9 mouse cellular contexts compared by ENCODE assay signal in the genomic region with DNA sequence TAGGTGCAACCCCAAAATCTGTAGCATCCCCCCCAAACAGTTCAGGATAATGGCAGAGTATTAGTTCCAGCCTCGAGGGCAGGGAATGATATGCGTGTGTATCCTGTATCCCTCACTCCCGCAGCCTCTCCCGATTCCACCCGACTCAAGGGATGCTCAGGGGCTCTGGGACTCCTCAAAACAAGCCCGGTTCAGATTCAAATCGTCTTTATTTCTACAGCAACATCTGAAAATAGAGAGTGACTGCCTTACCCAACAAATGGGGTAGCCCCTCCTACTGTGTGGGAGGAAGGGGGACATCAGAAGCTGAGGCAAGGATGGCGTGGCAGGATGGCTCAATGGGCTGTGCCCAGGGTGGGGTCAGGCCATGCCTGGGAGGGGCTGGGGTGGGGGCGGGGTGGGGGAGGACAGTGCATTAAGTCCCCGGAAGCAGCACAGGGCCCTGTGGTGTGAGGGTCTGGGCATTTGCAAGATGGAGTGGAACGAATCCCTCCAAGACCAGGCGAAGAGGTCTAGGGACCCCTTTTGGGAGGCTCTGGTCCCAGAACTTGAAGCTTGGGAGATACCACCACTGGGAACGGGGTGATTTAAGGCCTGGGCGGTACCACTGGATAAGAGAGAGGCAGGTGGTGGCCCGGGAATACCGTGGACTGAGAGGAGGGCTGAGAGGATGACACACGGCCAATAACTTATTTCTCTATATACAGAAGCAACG. TPM values are rescaled to one million over a fixed set of nuclear protein-coding genes. Genes with fewer than 3 reads are reported as not detected.
DNase-seq lines count a peak whose midpoint lies in the region; ATAC-seq lines count a peak whose summit lies in the region.
"Had no signal": no experiment of that assay in that cellular context is flagged by ENCODE, and none has a peak within 500 bp of the region (broad histone marks: within the 10 kb centered on the region; RNA-seq: fewer than 3 reads in every experiment).

No protein-coding gene starts in this region.

- no peaks in the 10 kb centered on the region for H3K9me3 ChIP-seq in heart, embryonic 15.5 days (replicated peaks)
- no peaks in the 10 kb centered on the region for H3K9me3 ChIP-seq in neural tube, embryonic 13.5 days
- H3K9me3 ChIP-seq in hindbrain, embryonic 16.5 days (ENCODE audit: control insufficient read depth, low read length) = no peaks in the 10 kb centered on the region
- no peaks in the 10 kb centered on the region for H3K9me3 ChIP-seq in neural tube, embryonic 14.5 days (ENCODE audit: control insufficient read depth, low read length)
- H3K9me3 ChIP-seq: embryonic facial prominence, embryonic 12.5 days had no signal

- no peak overlapping the region; the same call in 1 of the 2 replicates for H3K27ac ChIP-seq in heart, embryonic 15.5 days
- 0 out of 2 replicates have a peak overlapping the region, but pooled peaks have one; percentile 20 for H3K27ac ChIP-seq in neural tube, embryonic 13.5 days (replicated peaks)
- no peak overlapping the region for H3K27ac ChIP-seq in hindbrain, embryonic 16.5 days (ENCODE audit: low read depth, low read length)
- H3K27ac ChIP-seq in neural tube, embryonic 14.5 days (ENCODE audit: low read depth, low read length) = no peak overlapping the region

- H3K4me2 ChIP-seq in heart, embryonic 15.5 days = peak overlapping the region; percentile 87; the same call in 1 of the 2 replicates
- no peak overlapping the region for H3K4me2 ChIP-seq in neural tube, embryonic 13.5 days
- H3K4me2 ChIP-seq in hindbrain, embryonic 16.5 days (ENCODE audit: low read length) = no peak overlapping the region
- H3K4me2 ChIP-seq in neural tube, embryonic 14.5 days (ENCODE audit: low read depth, low read length) = no peak overlapping the region

- 0 out of 2 replicates have a peak overlapping the region, but pooled peaks have one; percentile 39 for H3K9ac ChIP-seq in heart, embryonic 15.5 days
- peak overlapping the region; percentile 38; the same call in 1 of the 2 replicates for H3K9ac ChIP-seq in neural tube, embryonic 13.5 days
- no peak overlapping the region for H3K9ac ChIP-seq in hindbrain, embryonic 16.5 days (ENCODE audit: low read depth, low read length)
- H3K9ac ChIP-seq in neural tube, embryonic 14.5 days (replicated peaks; ENCODE audit: low read depth, low read length) = no peak overlapping the region

- H3K4me3 ChIP-seq in heart, embryonic 15.5 days = 0 out of 2 replicates have a peak overlapping the region, but pooled peaks have one; percentile 88
- no peak overlapping the region for H3K4me3 ChIP-seq in neural tube, embryonic 13.5 days
- no peak overlapping the region for H3K4me3 ChIP-seq in hindbrain, embryonic 16.5 days (ENCODE audit: low read length)
- H3K4me3 ChIP-seq in neural tube, embryonic 14.5 days (ENCODE audit: low read depth, low read length) = peak overlapping the region; percentile 52; the same call in 1 of the 2 replicates

- H3K4me1 ChIP-seq in heart, embryonic 15.5 days (replicated peaks) = peaks cover 22% of the 10 kb centered on the region
- peaks cover 21% of the 10 kb centered on the region for H3K4me1 ChIP-seq in neural tube, embryonic 13.5 days (replicated peaks)
- H3K4me1 ChIP-seq in hindbrain, embryonic 16.5 days (ENCODE audit: control insufficient read depth, insufficient read depth, low read depth, low read length) = peaks cover 8% of the 10 kb centered on the region
- peaks cover 9% of the 10 kb centered on the region for H3K4me1 ChIP-seq in neural tube, embryonic 14.5 days (ENCODE audit: control insufficient read depth, insufficient read depth, low read length)

- peaks cover 59% of the 10 kb centered on the region for H3K36me3 ChIP-seq in heart, embryonic 15.5 days
- peaks cover 75% of the 10 kb centered on the region for H3K36me3 ChIP-seq in neural tube, embryonic 13.5 days
- peaks cover 62% of the 10 kb centered on the region for H3K36me3 ChIP-seq in hindbrain, embryonic 16.5 days (ENCODE audit: control insufficient read depth, insufficient read depth, low read length)
- H3K36me3 ChIP-seq in neural tube, embryonic 14.5 days (ENCODE audit: control insufficient read depth, insufficient read depth, low read length) = peaks cover 57% of the 10 kb centered on the region

- H3K27me3 ChIP-seq in heart, embryonic 15.5 days = no peaks in the 10 kb centered on the region
- H3K27me3 ChIP-seq in neural tube, embryonic 13.5 days = no peaks in the 10 kb centered on the region
- H3K27me3 ChIP-seq in hindbrain, embryonic 16.5 days (replicated peaks; ENCODE audit: control insufficient read depth, insufficient read depth, low read length) = no peaks in the 10 kb centered on the region
- H3K27me3 ChIP-seq in neural tube, embryonic 14.5 days (ENCODE audit: control insufficient read depth, insufficient read depth, low read length) = no peaks in the 10 kb centered on the region
- H3K27me3 ChIP-seq: embryonic facial prominence, embryonic 12.5 days had no signal

- DNase-seq in heart, postnatal 10 days = no peak
- DNase-seq in neural tube, embryonic 10.5 days (ENCODE audit: extremely low spot score, low spot score) = no peak
- no peak for DNase-seq in right cerebral cortex, postnatal 25 days

- WGBS in heart, embryonic 15.5 days = 70% methylated on average over 18 of the region's 18 CpGs
- 76% methylated on average over 18 of the region's 18 CpGs for WGBS in neural tube, embryonic 13.5 days
- 74% methylated on average over 18 of the region's 18 CpGs for WGBS in hindbrain, embryonic 16.5 days
- 75% methylated on average over 18 of the region's 18 CpGs for WGBS in neural tube, embryonic 14.5 days

- no peak for ATAC-seq in heart, embryonic 15.5 days (replicated peaks; ENCODE audit: insufficient number of reproducible peaks, insufficient read depth, low FRiP score, low read depth)
- peak; percentile 5; the same call in 1 of the 2 replicates for ATAC-seq in neural tube, embryonic 13.5 days (ENCODE audit: low read depth)
- ATAC-seq in hindbrain, embryonic 16.5 days = 0 out of 2 replicates have a peak, but pooled peaks have one; percentile 5
- ATAC-seq in neural tube, embryonic 14.5 days (ENCODE audit: low read depth) = no peak
- no peak for ATAC-seq in activated CD4-positive, CD25-positive, alpha-beta regulatory T cell, adult 4 months

- intact Hi-C loops in heart, postnatal 10 days (cut with DNase I) = no loop called here

RNA-seq across cellular contexts. Expression of gene Rab1b, which starts 0.8 kb away (rescaled TPM):
- 208 and 236 TPM in 2 replicates for polyA plus RNA-seq in heart, embryonic 15.5 days (2015; fragmentation: Nextera tagmentation; extraction: Ambion mirVana)
- 100 to 1,000 TPM; 193 to 204 TPM for total RNA-seq in heart, postnatal 10 days (2021)
- polyA plus RNA-seq in neural tube, embryonic 13.5 days (2015; fragmentation: Nextera tagmentation; extraction: Ambion mirVana) = 211 and 234 TPM in 2 replicates
- polyA plus RNA-seq in hindbrain, embryonic 16.5 days (2015; fragmentation: Nextera tagmentation; extraction: Ambion mirVana) = 230 and 231 TPM in 2 replicates
- 199 and 222 TPM in 2 replicates for polyA plus RNA-seq in neural tube, embryonic 14.5 days (2014; fragmentation: Nextera tagmentation; extraction: Ambion mirVana)
- 100 to 1,000 TPM; 118 to 143 TPM for polyA plus RNA-seq in activated CD4-positive, CD25-positive, alpha-beta regulatory T cell, adult 4 months (2017; shearing (Covaris generic))

RNA-seq across cellular contexts. Expression of gene Cnih2, which starts 9.4 kb away (rescaled TPM):
- 2.9 and 5.7 TPM in 2 replicates for polyA plus RNA-seq in heart, embryonic 15.5 days (2015; fragmentation: Nextera tagmentation; extraction: Ambion mirVana)
- total RNA-seq in heart, postnatal 10 days (2021) = under 1 TPM; 0.57 to 0.82 TPM
- polyA plus RNA-seq in neural tube, embryonic 13.5 days (2015; fragmentation: Nextera tagmentation; extraction: Ambion mirVana) = 267 and 318 TPM in 2 replicates
- 361 and 364 TPM in 2 replicates for polyA plus RNA-seq in hindbrain, embryonic 16.5 days (2015; fragmentation: Nextera tagmentation; extraction: Ambion mirVana)
- polyA plus RNA-seq in neural tube, embryonic 14.5 days (2014; fragmentation: Nextera tagmentation; extraction: Ambion mirVana) = 433 and 499 TPM in 2 replicates
- polyA plus RNA-seq in activated CD4-positive, CD25-positive, alpha-beta regulatory T cell, adult 4 months (2017; shearing (Covaris generic)) = not detected

RNA-seq across cellular contexts. Expression of gene Klc2, which starts 10.6 kb away (rescaled TPM):
- polyA plus RNA-seq in heart, embryonic 15.5 days (2015; fragmentation: Nextera tagmentation; extraction: Ambion mirVana) = 17.1 and 21.8 TPM in 2 replicates
- total RNA-seq in heart, postnatal 10 days (2021) = 10 to 100 TPM; 38.8 to 42.8 TPM
- 73.7 and 80.2 TPM in 2 replicates for polyA plus RNA-seq in neural tube, embryonic 13.5 days (2015; fragmentation: Nextera tagmentation; extraction: Ambion mirVana)
- 85.6 and 87.8 TPM in 2 replicates for polyA plus RNA-seq in hindbrain, embryonic 16.5 days (2015; fragmentation: Nextera tagmentation; extraction: Ambion mirVana)
- 84.6 and 91.9 TPM in 2 replicates for polyA plus RNA-seq in neural tube, embryonic 14.5 days (2014; fragmentation: Nextera tagmentation; extraction: Ambion mirVana)
- 1 to 10 TPM; 4.6 to 6.7 TPM for polyA plus RNA-seq in activated CD4-positive, CD25-positive, alpha-beta regulatory T cell, adult 4 months (2017; shearing (Covaris generic))

RNA-seq across cellular contexts. Expression of gene Yif1a, which starts 19.4 kb away (rescaled TPM):
- 82.0 and 92.3 TPM in 2 replicates for polyA plus RNA-seq in heart, embryonic 15.5 days (2015; fragmentation: Nextera tagmentation; extraction: Ambion mirVana)
- 10 to 100 TPM; 72.8 to 78.3 TPM for total RNA-seq in heart, postnatal 10 days (2021)
- polyA plus RNA-seq in neural tube, embryonic 13.5 days (2015; fragmentation: Nextera tagmentation; extraction: Ambion mirVana) = 51.3 and 67.5 TPM in 2 replicates
- 60.7 and 65.8 TPM in 2 replicates for polyA plus RNA-seq in hindbrain, embryonic 16.5 days (2015; fragmentation: Nextera tagmentation; extraction: Ambion mirVana)
- polyA plus RNA-seq in neural tube, embryonic 14.5 days (2014; fragmentation: Nextera tagmentation; extraction: Ambion mirVana) = 62.2 and 63.5 TPM in 2 replicates
- polyA plus RNA-seq in activated CD4-positive, CD25-positive, alpha-beta regulatory T cell, adult 4 months (2017; shearing (Covaris generic)) = 10 to 100 TPM; 49.2 to 51.1 TPM

RNA-seq across cellular contexts. Expression of gene Tmem151a, which starts 22.4 kb away (rescaled TPM):
- 3.0 and 4.5 TPM in 2 replicates for polyA plus RNA-seq in heart, embryonic 15.5 days (2015; fragmentation: Nextera tagmentation; extraction: Ambion mirVana)
- 1 to 10 TPM; 3.3 to 3.5 TPM for total RNA-seq in heart, postnatal 10 days (2021)
- 8.4 and 10.1 TPM in 2 replicates for polyA plus RNA-seq in neural tube, embryonic 13.5 days (2015; fragmentation: Nextera tagmentation; extraction: Ambion mirVana)
- 38.5 and 49.0 TPM in 2 replicates for polyA plus RNA-seq in hindbrain, embryonic 16.5 days (2015; fragmentation: Nextera tagmentation; extraction: Ambion mirVana)
- polyA plus RNA-seq in neural tube, embryonic 14.5 days (2014; fragmentation: Nextera tagmentation; extraction: Ambion mirVana) = 19.8 and 23.7 TPM in 2 replicates
- polyA plus RNA-seq in activated CD4-positive, CD25-positive, alpha-beta regulatory T cell, adult 4 months (2017; shearing (Covaris generic)) = not detected

Comparison
In these comparisons a context has a peak if more than half of its experiments do, and no peak if none do; other contexts are left out.
1. ATAC-seq: peak in neural tube, embryonic 13.5 days (single experiment) and hindbrain, embryonic 16.5 days (single experiment); none in heart, embryonic 15.5 days (single experiment), neural tube, embryonic 14.5 days (single experiment) and activated CD4-positive, CD25-positive, alpha-beta regulatory T cell, adult 4 months (single experiment).
2. H3K4me3 ChIP-seq: peak in heart, embryonic 15.5 days (single experiment) and neural tube, embryonic 14.5 days (single experiment); none in neural tube, embryonic 13.5 days (single experiment) and hindbrain, embryonic 16.5 days (single experiment).
3. H3K9ac ChIP-seq: peak in heart, embryonic 15.5 days (single experiment) and neural tube, embryonic 13.5 days (single experiment); none in hindbrain, embryonic 16.5 days (single experiment) and neural tube, embryonic 14.5 days (single experiment).
4. RNA of gene Cnih2, which starts 9.4 kb away (polyA plus RNA-seq): 433 to 499 TPM in neural tube, embryonic 14.5 days, 361 to 364 TPM in hindbrain, embryonic 16.5 days and 267 to 318 TPM in neural tube, embryonic 13.5 days; 2.9 to 5.7 TPM in heart, embryonic 15.5 days and not detected in activated CD4-positive, CD25-positive, alpha-beta regulatory T cell, adult 4 months; every median in the first group is over 10 times any median in the second.